Mouse (Mus musculus): ENCODE data around the gene Nolc1.
"Not testable (repeated sequence)": the region's sequence is repeated elsewhere in the genome, so short reads cannot be mapped to it uniquely, and the experiment has no call there.

The Nolc1 gene

DNA sequence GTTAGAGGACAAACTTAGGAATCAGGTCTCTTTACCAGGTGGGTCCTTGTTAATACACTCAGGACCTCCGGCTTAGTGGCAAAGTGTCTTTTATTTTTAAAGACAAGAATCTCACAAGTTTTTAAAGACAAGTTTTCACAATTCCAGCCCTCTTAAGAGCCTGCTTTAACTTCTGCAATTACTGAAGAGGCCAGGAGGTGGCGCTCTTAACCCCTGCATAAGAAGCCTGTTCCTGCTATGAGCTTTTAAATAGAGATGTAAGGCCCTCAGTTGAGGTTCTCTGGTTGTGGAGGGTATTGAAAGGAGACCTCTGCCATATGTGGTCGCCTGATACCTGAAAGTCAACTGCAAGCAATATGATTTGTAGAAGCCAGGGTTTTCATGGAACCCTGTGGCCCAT lies 10.7 kb downstream of the Nolc1 start:
- DNase-seq (ENCODE audit: low read depth, low spot score) = peak; percentile 72

GRCm38 (mm10) chr19:46087871-46088270 lies 12.2 kb downstream of the Nolc1 start:
- no peak for DNase-seq (ENCODE audit: low read depth, low spot score)

DNA sequence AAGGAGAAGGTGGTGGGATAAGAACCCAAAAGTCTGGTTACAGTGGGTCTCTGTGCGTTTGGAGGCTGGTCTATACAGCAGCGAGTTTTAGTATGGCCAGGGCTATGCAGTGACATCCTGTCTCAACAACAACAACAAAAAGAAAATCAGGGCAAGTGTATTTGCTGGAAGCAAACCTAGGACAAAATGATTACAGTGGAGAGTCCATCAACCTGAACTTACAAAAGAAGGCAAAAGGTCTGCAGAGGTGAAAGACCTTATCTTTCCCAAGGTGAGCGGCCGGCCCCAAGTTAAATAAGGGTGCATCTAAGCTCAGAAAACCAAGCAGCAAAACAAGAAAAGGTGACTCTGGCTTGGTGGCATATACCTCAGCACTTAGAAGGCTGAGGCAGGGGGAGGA lies 16.0 kb downstream of the Nolc1 start:
- no peak for DNase-seq (ENCODE audit: low read depth, low spot score)

DNA sequence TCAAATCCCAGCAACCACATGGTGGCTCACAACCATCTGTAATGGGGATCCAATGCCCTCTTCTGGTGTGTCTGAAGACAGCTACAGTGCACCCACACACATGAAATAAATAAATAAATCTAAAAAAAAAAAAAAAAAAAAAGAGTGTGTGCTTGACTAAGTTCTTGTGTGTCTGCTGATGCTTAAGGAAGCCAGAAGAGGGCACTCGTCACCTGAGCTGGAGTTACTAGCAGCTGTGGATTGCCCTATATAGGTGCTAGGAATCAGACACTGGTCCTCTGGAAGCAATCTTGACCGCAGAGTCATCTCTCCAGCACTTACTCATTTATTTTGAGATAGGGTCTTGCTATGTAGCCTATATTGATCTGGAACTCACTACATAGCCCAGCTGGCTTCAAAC lies 18.5 kb downstream of the Nolc1 start:
- DNase-seq (ENCODE audit: low read depth, low spot score) = no peak

GRCm38 (mm10) chr19:46095291-46095690 lies 19.6 kb downstream of the Nolc1 start:
- no peak for DNase-seq (ENCODE audit: low read depth, low spot score)

DNA sequence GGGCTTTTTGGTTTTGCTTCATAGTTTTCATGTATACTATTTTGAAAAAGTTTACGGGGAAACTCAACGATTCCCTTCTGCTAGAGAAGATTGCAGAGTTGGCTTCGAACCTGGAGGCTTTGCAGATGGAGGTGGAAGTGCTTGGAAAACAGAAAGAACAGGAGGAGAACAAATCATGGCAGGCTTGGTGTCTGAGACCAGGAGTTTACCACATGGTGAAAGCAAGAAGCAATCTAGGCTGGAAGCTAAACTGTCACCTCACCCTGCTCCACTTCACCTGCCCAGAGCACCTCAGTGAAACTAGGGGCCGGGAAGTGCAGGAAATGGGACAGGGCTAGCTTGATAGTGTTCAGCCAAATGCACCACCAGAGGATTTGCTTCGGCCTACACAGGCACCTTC lies 20.7 kb downstream of the Nolc1 start:
- no peak for DNase-seq (ENCODE audit: low read depth, low spot score)

GRCm38 (mm10) chr19:46099561-46099960 lies 23.9 kb downstream of the Nolc1 start:
- DNase-seq (ENCODE audit: low read depth, low spot score) = no peak

DNA sequence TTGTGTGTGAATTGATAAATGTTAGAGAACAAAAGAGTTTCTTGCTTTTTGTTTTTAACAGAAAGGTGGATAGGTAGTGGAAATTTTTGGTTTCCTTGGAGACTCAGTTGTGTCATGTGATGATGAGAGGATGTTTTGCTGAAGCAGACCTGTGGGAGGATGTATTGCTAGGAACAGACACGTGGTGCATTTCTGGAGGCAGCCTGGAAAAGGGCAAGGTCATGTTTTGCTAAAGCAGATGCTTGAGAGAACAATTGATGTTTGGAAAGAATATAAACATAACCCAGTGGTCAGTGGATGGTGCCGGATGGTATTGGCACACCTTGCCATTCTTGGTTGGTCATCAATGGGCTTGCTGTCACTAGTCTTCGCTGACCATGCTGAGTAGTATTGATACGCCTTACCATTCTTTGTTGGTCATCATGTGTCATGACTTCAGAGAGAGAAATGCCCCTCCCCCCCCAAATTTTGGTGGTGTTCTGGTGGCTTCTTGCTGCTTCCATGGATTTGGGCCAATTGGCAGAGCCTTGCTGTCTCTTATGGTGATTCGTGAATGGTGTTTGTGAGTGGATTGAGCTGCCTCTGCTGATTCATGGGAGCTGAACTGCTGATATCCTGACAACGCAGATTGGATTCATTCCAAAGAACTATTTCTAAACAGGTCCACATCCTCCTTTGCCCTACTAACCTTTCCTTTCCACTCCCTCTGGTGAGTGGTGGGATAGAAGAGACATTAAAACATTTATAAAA lies 27.9 kb downstream of the Nolc1 start:
- DNase-seq (ENCODE audit: low read depth, low spot score) = no peak

- no peak for DNase-seq (ENCODE audit: low read depth, low spot score)
These were observed 28.5 kb downstream of the Nolc1 start for GRCm38 (mm10) chr19:46104187-46104557.

GRCm38 (mm10) chr19:46110214-46110613 lies 34.6 kb downstream of the Nolc1 start:
- no peak for DNase-seq (ENCODE audit: low read depth, low spot score)

GRCm38 (mm10) chr19:46110781-46111180 lies 35.1 kb downstream of the Nolc1 start:
- no peak for DNase-seq (ENCODE audit: low read depth, low spot score)

- no peak for DNase-seq (ENCODE audit: low read depth, low spot score)
These were observed 39.0 kb downstream of the Nolc1 start for GRCm38 (mm10) chr19:46114617-46115016.

DNA sequence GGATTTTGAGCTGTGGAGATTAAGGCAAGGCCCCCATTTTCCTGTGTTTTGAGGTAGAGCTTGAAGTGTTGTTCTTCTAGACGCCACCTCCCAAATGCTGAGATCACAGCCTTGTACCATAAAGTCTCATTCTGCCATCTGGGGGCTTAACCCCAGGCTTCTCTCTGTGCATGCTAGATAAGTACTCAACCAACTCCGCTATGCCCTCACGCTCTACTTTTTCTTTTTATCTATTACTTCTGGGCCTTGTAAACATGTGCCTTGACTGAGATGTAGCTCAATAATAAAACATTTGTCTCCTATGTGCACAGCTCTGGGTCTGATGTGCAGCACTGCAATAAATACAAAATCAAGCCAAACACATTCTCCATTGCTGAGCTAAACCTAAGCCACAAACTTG lies 43.8 kb downstream of the Nolc1 start:
- DNase-seq (ENCODE audit: low read depth, low spot score) = no peak

DNA sequence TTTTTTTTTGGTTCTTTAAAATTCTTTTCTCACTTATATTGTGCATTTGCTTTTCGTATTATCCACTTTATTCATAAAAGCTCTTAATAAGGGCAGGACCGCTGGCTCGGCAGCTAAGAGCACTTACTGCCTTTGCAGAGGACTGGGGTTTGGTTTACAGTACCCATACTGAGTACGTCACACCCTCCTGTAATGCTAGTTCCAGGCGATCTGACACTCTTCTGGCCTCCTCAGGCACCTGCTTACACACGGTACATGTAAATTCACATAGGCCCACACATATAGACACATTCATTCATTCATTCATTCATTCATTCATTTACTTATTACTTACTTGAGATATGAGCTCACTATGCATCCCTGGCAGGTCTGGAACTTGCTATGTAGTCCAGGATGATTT lies 45.2 kb downstream of the Nolc1 start:
- DNase-seq (ENCODE audit: low read depth, low spot score) = no peak

GRCm38 (mm10) chr19:46123876-46124275 lies 48.2 kb downstream of the Nolc1 start:
- no peak for DNase-seq (ENCODE audit: low read depth, low spot score)

DNA sequence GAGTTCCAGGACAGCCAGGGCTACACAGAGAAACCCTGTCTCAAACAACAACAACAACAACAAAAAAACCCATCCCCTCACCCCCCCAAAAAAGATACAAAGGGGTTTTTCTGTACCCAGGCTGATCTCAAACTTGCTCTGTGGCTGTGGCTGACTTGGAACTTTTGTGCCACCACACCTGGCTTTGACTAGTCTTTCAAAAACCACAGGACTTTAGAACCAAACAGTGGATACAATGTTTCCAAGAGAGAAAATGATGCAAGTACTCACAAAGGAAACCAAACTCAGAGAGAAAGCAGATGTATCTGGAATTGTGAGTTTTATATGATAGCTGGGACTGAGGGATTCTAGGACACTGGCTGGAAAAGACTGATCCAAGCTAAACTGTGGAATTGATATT lies 49.0 kb downstream of the Nolc1 start:
- no peak for DNase-seq (ENCODE audit: low read depth, low spot score)

DNA sequence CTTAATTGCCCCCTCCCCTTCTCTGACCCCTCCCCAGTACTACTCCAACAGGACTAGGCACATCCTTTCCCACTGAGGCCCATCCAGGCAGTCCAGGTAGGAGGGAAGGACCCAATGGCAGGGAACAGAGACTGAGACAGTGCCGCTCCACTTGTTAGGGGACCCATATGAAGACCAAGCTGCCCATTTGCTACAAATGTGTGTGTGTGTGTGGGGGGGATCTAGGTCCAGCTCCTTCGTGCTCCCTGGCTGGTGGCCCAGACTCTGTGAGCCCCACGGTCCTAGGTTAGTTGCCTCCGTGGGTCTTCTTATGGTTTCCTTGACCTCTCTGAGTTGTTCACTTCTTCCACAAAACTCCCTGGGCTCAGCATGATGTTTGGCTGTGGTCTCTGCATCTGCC lies 50.6 kb downstream of the Nolc1 start:
- no peak for DNase-seq (ENCODE audit: low read depth, low spot score)

GRCm38 (mm10) chr19:46129737-46130136 lies 54.1 kb downstream of the Nolc1 start:
- not testable (repeated sequence) for DNase-seq (ENCODE audit: low read depth, low spot score)

DNA sequence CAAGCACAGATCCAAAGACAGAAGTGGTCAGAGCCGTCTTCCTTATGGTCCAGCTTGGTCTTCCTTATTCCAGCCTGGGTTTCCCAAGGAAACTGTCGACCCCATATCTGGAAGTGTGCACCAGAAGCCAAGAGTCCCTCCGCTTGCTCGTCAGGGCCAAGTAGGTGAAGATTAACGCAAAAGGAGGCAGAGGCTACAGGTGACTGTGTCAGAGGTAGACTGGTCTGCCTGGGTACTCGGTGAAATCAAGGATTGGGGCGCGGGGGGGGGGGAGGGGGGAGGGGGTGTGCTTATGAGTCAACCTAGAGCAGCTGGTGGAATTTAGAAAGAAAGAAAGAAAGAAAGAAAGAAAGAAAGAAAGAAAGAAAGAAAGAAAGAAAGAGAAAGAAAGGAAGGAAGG lies 55.6 kb downstream of the Nolc1 start:
- DNase-seq (ENCODE audit: low read depth, low spot score) = no peak

DNA sequence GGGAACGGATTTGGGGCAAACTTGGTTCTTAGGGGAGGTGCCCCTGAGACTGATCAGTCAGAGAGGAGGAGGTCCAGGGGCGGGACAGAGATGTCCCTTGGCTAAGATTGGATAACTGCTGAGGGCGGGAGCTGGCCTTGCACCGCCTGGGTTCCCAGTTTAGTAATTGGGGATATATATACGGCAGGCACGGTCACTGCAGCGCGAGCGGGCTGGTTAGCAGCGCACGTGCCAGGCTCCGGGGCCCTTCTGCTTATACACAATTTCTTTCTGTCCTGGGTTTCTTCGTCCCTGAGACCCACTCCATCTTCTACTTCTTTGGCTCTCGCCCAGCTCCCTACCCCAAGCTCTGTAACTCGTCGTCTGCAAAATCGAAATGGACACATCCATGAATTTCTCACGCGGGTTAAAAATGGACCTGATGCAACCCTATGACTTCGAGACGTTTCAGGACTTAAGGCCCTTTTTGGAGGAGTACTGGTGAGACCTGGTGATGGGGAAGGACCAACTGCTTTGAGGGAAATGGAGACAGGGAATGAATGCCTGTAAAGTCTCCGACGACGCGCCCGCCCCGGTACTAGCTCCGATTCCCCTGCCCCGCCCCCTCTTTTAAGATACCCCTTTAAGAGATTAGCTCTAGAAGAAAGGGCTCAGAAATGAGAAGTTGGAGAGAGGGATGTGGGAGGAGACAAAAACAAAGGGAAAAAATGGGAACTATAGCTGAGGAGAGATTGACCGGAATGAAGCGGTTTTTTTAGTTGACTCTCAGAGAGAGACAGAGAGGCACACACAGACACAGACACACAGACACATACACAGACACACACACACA lies 56.2 kb downstream of the Nolc1 start, which contains the start of gene Elovl3:
Elovl3 (plus strand) TSS at position 204 of the 832 bp plus-strand sequence.
- no peak for DNase-seq (ENCODE audit: low read depth, low spot score)

DNA sequence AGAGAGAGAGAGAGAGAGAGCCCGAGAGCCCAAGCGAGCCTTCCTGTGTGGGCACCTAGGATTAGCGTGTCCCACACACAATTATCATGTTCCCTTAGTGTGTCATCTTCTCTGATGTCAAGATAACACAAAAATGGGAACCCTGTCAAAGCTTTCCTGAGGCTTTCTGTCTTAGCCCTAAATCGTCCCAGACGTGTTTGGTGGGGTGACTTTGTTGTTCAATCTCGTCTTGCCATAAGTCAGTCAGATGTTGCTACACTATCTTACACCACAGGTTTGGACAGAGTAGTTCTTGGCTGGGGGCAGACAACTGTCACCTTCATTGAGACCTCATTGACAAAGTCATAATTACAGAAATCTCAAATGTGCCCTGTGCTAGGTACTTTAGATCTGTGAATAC lies 56.9 kb downstream of the Nolc1 start:
- DNase-seq (ENCODE audit: low read depth, low spot score) = no peak
